Mouse (Mus musculus) forebrain, embryonic 11.5 days (tissue): Measurements from ENCODE around the gene Agtrap. TPM values are rescaled to one million over a fixed set of nuclear protein-coding genes. Genes with fewer than 3 reads are reported as not detected.

Source experiments
- ATAC-seq: fragments of 200-750 bp; cut with Nextera tagmentation; replicated peaks from 2 replicates; pipeline ENCODE4 v1.8.0; 2017; ENCODE audit warnings: moderate TSS enrichment; ENCODE audit not compliant: low FRiP score
- DNase-seq: peaks from one replicate; pipeline ENCODE4 v3.0.0-alpha.2; 2017; ENCODE audit warnings: low spot score
- H3K27ac ChIP-seq: fragments of 300-500 bp; sonication (generic); 2 replicates; pipeline ENCODE4 v1.5.1; 2014; ENCODE audit warnings: low read depth, low read length
- H3K27me3 ChIP-seq: fragments of 300-500 bp; sonication (generic); 2 replicates; pipeline ENCODE4 v1.6.1; 2014; ENCODE audit warnings: mild to moderate bottlenecking, low read length, mixed read lengths; ENCODE audit not compliant: control insufficient read depth, insufficient read depth
- H3K36me3 ChIP-seq: fragments of 300-500 bp; sonication (generic); 2 replicates; pipeline ENCODE4 v1.6.1; 2014; ENCODE audit warnings: mild to moderate bottlenecking, low read length, moderate library complexity, mixed read lengths; ENCODE audit not compliant: control insufficient read depth, insufficient read depth
- H3K4me1 ChIP-seq: fragments of 300-500 bp; sonication (generic); replicated peaks from 2 replicates; pipeline ENCODE4 v1.6.1; 2014; ENCODE audit warnings: low read length, mixed read lengths; ENCODE audit not compliant: control insufficient read depth, insufficient read depth
- H3K4me2 ChIP-seq: fragments of 300-500 bp; sonication (generic); 2 replicates; pipeline ENCODE4 v1.6.1; 2014; ENCODE audit warnings: low read depth, mild to moderate bottlenecking, low read length, moderate library complexity, mixed read lengths; ENCODE audit not compliant: severe bottlenecking
- H3K4me3 ChIP-seq: fragments of 300-500 bp; sonication (generic); 2 replicates; pipeline ENCODE4 v1.5.1; 2014; ENCODE audit warnings: low read depth, low read length
- H3K9ac ChIP-seq: fragments of 300-500 bp; sonication (generic); 2 replicates; pipeline ENCODE4 v1.6.1; 2014; ENCODE audit warnings: low read length
- H3K9me3 ChIP-seq: fragments of 300-500 bp; sonication (generic); 2 replicates; pipeline ENCODE4 v1.6.1; 2016; ENCODE audit warnings: low read length, mixed read lengths; ENCODE audit not compliant: control insufficient read depth
- WGBS: fragments of 180-500 bp; shearing (Covaris S2); extraction: QIAGEN DNeasy Blood & Tissue Kit; methylation state at CpG from one replicate; pipeline ENCODE4 v1.1.7; 2014; 5-methylcytosine and 5-hydroxymethylcytosine counted together
- polyA plus RNA-seq: library from polyadenylated mRNA; unstranded; fragments of >200 nt; fragmentation: Nextera tagmentation; extraction: Ambion mirVana; gene quantifications from 2 replicates; pipeline ENCODE4 v1.2.1, GENCODE M21; 2014

Gene Agtrap
- polyA plus RNA-seq, result 15.0 and 15.6 TPM in 2 replicates

DNA sequence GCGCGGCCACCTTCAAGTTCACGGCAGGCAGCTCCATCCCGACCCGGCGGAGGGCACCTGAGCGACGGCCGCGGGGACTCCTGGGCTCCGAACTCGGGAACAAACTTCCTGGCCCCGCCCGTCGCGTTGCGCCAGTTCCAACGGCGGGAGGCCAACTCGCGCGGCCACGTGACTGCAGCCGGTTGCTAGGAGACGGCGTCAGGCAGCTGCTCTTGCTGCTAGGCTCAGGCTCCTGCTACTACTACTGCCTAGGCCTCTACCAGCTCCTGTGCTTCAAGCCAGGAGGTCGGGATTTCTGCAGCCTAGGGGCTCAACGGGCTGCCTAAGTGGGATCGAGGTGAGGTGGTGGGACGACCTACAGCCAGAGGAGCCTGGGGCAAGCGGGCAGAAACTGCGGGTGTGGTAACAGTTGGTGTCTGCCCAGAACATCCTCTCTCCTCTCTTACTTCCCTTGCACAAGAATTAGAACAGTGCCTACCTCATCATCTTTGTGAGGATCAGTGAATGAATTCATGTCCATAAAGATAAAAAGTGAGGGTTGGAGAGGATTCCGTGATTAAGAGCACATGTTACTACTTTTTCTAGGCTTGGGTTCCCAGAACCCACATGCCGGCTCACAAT is at the start of gene Agtrap:
Agtrap (minus strand) TSS at position 125 of the 621 bp plus-strand sequence.
- Histone ChIP-seq H3K9me3 (no peaks in the 10 kb centered on the region), H3K36me3 (no peaks in the 10 kb centered on the region), H3K4me1 (peaks cover 12% of the 10 kb centered on the region; the same call in 1 of the 2 replicates), H3K4me2 (peak within 1 kb of the TSS; percentile 83), H3K9ac (peak within 1 kb of the TSS; percentile 77), H3K4me3 (peak within 1 kb of the TSS; percentile 63), H3K27ac (no peak within 1 kb of the TSS), H3K27me3 (no peaks in the 10 kb centered on the region)
- WGBS, result 5% methylated on average over 34 of the region's 34 CpGs
- peak; percentile 94 for ATAC-seq
- DNase-seq, result peak; percentile 95

DNA sequence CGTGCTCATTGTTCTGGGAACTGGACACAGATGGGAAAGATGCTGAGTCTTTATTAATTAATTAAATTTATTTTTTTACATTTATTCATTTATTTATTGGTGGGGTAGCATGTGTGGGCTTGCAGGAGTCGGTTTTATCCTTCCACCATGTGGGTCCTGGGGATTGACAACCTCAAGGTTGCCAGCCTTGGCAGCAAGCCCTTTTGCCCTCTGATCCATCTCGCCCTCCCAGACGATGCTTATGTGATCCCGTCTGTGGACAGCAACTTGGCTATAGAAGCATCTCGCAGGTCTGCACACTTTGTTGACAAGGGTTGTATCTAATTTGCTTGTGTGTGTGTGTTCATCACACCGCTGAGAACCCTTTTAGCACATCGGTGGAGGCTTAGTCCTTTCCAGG is 49.7 kb upstream of the Agtrap start:
- DNase-seq (no peak), ATAC-seq (no peak)
- Histone ChIP-seq H3K4me2 (no peak overlapping the region), H3K4me3 (no peak overlapping the region), H3K36me3 (no peaks in the 10 kb centered on the region), H3K27ac (no peak overlapping the region), H3K27me3 (peaks cover 4% of the 10 kb centered on the region; the same call in 1 of the 2 replicates), H3K9me3 (no peaks in the 10 kb centered on the region), H3K4me1 (peaks cover 2% of the 10 kb centered on the region; the same call in 1 of the 2 replicates), H3K9ac (no peak overlapping the region)
- 69% methylated on average over 8 of the region's 8 CpGs for WGBS

- Histone ChIP-seq H3K36me3 (no peaks in the 10 kb centered on the region), H3K4me1 (peaks cover 4% of the 10 kb centered on the region; the same call in 1 of the 2 replicates), H3K27ac (no peak overlapping the region), H3K9ac (no peak overlapping the region), H3K27me3 (peaks cover 9% of the 10 kb centered on the region; the same call in 1 of the 2 replicates), H3K4me3 (no peak overlapping the region), H3K4me2 (no peak overlapping the region), H3K9me3 (no peaks in the 10 kb centered on the region)
- ATAC-seq (no peak), DNase-seq (no peak)
- 86% methylated on average over 8 of the region's 8 CpGs for WGBS
These were observed 47.2 kb upstream of the Agtrap start for GRCm38 (mm10) chr4:148134988-148135387.

DNA sequence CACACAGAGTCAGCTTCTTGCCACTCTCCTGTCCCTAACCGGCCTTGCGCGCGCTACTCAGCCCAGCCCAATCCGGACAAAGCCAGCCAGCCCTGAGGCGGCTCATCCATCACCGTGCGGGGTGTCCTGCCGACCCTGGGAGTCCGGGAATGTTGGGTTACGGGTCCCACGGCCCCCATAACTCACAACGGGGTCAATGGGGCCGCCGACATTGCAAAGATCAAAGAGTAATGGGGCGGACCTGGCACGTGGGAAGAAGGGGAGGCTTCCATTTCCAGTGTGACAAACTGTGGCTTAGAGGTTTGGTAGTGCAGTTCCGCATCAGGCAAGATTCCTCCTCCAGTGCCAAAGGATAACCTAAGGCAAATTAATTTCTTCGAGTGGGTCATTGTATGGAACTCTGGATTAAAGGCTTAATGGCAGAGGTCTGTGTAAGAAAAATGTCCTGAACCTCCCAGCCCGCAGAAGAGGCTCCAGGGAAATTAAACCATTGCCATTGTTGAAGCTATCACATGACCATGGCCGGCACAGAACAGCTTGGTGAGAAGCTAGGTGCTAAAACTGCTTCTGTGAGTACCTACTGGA is 43.8 kb upstream of the Agtrap start:
- Histone ChIP-seq H3K27ac (peak overlapping the region; percentile 85), H3K36me3 (no peaks in the 10 kb centered on the region), H3K27me3 (peaks cover 5% of the 10 kb centered on the region; the same call in 1 of the 2 replicates), H3K4me1 (peaks cover 6% of the 10 kb centered on the region; the same call in 1 of the 2 replicates), H3K9me3 (no peaks in the 10 kb centered on the region), H3K9ac (peak overlapping the region; percentile 96), H3K4me3 (peak overlapping the region; percentile 64), H3K4me2 (peak overlapping the region; percentile 87)
- peak; percentile 81 for DNase-seq
- WGBS, result under 1% methylated on average over 20 of the region's 21 CpGs
- peak; percentile 62 for ATAC-seq

GRCm38 (mm10) chr4:148130561-148131413 is 43.0 kb upstream of the Agtrap start, which contains the start of gene Draxin:
Gene Draxin, minus strand, starts transcription at chr4:148130698.
- 2% methylated on average over 83 of the region's 87 CpGs for WGBS
- Histone ChIP-seq H3K36me3 (no peaks in the 10 kb centered on the region), H3K27ac (peak within 1 kb of the TSS; percentile 95), H3K9me3 (no peaks in the 10 kb centered on the region), H3K4me2 (peak within 1 kb of the TSS; percentile 87), H3K4me1 (peaks cover 6% of the 10 kb centered on the region; the same call in 1 of the 2 replicates), H3K4me3 (peak within 1 kb of the TSS; percentile 64), H3K27me3 (peaks cover 5% of the 10 kb centered on the region; the same call in 1 of the 2 replicates), H3K9ac (peak within 1 kb of the TSS; percentile 96)
- ATAC-seq, result peak; percentile 88
- DNase-seq, result peak; percentile 91

- H3K36me3 ChIP-seq, result no peaks in the 10 kb centered on the region
- H3K4me2 ChIP-seq, result peak within 1 kb of the TSS; percentile 87
- peak within 1 kb of the TSS; percentile 95 for H3K27ac ChIP-seq
- under 1% methylated on average over 16 of the region's 18 CpGs for WGBS
- H3K4me1 ChIP-seq, result peaks cover 6% of the 10 kb centered on the region; the same call in 1 of the 2 replicates
- ATAC-seq (peak; percentile 0; the same call in 1 of the 2 replicates), DNase-seq (no peak)
- no peaks in the 10 kb centered on the region for H3K9me3 ChIP-seq
- peak within 1 kb of the TSS; percentile 96 for H3K9ac ChIP-seq
- peaks cover 5% of the 10 kb centered on the region; the same call in 1 of the 2 replicates for H3K27me3 ChIP-seq
- H3K4me3 ChIP-seq, result peak within 1 kb of the TSS; percentile 64
These were observed 42.3 kb upstream of the Agtrap start, which contains the start of gene Mad2l2 for GRCm38 (mm10) chr4:148130133-148130532. Gene Mad2l2, plus strand, starts transcription at chr4:148130384.

DNA sequence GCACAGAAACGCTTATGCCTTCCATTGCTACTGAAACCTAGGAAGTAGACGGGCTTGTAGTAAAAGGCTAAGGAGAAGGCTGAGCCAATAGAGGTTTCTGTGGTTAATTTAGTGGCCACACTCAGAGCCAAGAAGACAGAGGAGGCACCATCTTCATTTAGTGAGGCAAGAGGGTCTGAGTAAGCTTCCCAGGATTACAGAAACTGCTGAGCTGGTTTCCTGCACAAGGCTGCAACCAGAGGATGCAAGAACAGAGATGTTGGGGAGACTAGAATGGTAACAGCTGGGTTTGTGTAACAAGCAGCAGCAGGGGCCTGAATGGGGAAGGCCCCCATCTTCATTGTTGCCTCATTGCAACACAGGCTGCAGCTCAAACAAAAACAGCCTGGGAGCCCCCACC is 40.8 kb upstream of the Agtrap start:
- ATAC-seq (no peak), DNase-seq (no peak)
- 75% methylated on average over 2 of the region's 2 CpGs for WGBS
- H3K9ac ChIP-seq, result no peak overlapping the region
- H3K4me1 ChIP-seq, result peaks cover 6% of the 10 kb centered on the region; the same call in 1 of the 2 replicates
- H3K27me3 ChIP-seq, result peaks cover 5% of the 10 kb centered on the region; the same call in 1 of the 2 replicates
- H3K4me3 ChIP-seq, result no peak overlapping the region
- no peak overlapping the region for H3K27ac ChIP-seq
- H3K36me3 ChIP-seq, result no peaks in the 10 kb centered on the region
- H3K9me3 ChIP-seq, result no peaks in the 10 kb centered on the region
- H3K4me2 ChIP-seq, result no peak overlapping the region

DNA sequence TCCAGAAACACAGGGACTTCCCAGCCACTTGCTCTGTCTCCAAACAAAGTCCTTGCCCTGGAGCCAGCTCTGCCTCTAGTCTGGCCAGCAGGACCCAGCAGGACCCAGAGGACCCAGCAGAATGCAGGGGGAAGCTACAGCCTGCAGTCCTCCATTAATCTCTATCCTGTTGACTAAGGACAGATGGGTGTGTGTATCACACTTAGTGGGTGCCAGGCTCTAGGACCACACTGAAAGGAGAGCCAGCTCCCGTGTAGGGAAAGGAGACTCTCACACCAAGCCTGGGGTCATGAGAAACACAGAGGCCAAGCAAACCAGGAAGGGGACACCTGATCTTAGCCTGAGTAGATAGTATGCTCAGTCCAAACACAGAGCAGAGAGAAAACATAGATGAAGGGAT is 40.4 kb upstream of the Agtrap start:
- Histone ChIP-seq H3K27me3 (peaks cover 5% of the 10 kb centered on the region; the same call in 1 of the 2 replicates), H3K4me1 (peaks cover 8% of the 10 kb centered on the region; the same call in 1 of the 2 replicates), H3K9me3 (no peaks in the 10 kb centered on the region), H3K9ac (no peak overlapping the region), H3K4me2 (no peak overlapping the region), H3K36me3 (no peaks in the 10 kb centered on the region), H3K4me3 (no peak overlapping the region), H3K27ac (no peak overlapping the region)
- no peak for DNase-seq
- 52% methylated on average over 1 of the region's 1 CpGs for WGBS
- no peak for ATAC-seq
